Mouse (Mus musculus): ENCODE data around the gene Fam163b.

Fam163b gene

DNA sequence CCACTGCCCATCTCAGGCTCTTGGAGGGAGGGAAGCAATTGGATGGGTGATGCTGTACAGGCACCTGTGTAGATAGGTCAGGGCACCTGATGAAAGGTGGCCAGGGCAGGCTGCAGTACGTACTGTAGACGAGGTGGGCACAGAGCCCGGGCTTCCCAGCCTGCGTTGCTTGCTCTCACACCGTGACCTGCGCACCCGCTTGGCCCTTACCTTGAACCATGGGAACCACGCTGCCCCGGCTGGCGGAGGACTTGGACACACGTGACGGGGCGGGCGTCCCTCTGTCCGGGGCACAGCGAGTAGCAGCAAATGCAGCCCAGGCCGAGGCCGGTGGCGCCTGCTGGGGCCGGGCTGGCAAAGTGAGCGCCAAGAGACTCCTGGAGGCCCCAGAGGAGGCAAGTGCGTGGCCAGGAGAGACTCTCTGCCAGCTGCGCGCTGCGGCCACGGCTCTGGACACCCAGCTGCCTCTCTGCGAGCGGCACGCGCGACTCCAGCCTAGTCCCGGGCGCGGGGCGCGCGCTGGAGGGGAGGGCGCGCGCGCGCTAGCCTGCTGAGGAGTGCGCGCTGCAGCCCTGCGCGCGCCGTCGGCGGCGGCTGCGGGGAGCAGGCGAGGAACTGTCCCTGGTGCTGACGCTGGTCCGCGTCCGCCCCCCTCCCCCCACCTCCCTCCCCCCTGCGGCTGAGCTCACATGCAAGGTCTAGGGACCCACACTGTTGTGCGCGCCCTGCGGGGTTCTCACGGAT, at the start of gene Fam163b:
Gene Fam163b, minus strand, starts transcription at position 542 of the 744 bp plus-strand sequence.
- peak; percentile 48 for DNase-seq (ENCODE audit: low read depth, low spot score)

DNA sequence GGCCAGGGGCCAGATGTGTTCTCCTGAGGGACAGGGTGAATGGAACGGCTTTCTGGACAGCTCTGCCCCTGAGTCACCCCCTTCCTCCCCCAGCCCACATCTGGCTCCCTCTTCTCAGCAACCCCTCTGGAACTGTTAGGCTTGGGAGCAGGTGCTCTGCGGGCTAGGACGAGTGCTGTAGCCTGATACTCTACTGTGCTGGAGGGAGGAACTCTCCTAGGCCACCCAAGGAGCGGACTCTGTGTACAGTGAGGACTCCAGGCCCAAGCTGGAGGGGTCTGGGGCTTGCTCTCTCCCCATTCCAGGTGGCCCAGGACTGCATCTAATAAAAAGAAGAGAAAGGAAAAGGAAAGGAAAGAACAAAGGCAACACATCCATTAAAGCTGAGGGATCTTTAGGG, 47.7 kb upstream of the Fam163b start:
- Histone ChIP-seq H3K27me3 (ENCODE audit: control insufficient read depth, insufficient read depth, low read length, poor library complexity, severe bottlenecking) (no peaks in the 10 kb centered on the region), H3K36me3 (ENCODE audit: control insufficient read depth, insufficient read depth, low read length, poor library complexity, severe bottlenecking) (no peaks in the 10 kb centered on the region)
- DNase-seq (ENCODE audit: low read depth, low spot score), result no peak

More for the DNA sequence above, at the start of gene Fam163b:
- no peaks in the 10 kb centered on the region for H3K27me3 ChIP-seq (ENCODE audit: control insufficient read depth, insufficient read depth, low read length, poor library complexity, severe bottlenecking)
- no peaks in the 10 kb centered on the region for H3K36me3 ChIP-seq (ENCODE audit: control insufficient read depth, insufficient read depth, low read length, poor library complexity, severe bottlenecking)

DNA sequence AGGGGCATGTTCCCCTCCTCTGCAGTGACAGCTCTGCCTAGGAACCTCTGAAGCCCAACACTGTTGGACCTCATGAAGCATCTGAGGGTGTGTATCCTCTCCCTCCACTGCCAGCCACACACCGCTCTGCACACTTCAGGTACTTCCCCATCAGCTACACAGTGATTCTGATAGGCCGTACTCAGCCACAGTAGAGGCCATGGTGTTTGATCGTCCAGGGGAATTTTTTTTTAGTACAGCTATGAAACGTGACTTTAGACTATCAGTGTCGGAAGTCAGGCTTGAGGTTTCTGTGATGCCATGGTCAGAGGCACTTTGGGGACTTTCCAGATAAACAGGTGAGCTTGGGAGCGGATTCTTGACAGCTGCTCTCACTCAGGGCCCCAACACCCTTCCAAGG, 45.2 kb upstream of the Fam163b start:
- no peaks in the 10 kb centered on the region for H3K27me3 ChIP-seq (ENCODE audit: control insufficient read depth, insufficient read depth, low read length, poor library complexity, severe bottlenecking)
- peak; percentile 67 for DNase-seq (ENCODE audit: low read depth, low spot score)

DNA sequence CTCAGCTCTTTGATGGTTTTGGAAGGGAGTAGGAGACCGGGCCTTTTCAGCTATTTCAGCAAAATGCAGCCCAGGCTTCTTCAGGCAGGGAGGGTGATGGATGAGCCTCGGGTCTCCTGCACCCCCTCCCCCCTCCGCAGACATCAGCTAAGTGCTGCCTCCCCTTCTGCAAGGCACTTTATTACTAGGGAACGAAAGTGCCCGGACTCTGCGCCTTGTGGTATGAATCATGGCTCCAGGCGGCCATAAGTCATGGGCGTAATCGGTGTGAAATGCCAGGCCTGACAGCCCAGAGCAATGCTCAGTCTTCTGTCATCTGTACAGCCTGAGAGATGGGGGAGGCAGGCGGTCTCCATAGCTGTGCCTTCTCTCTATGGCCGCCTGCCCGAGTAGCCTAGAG, 41.4 kb upstream of the Fam163b start:
- no peaks in the 10 kb centered on the region for H3K36me3 ChIP-seq (ENCODE audit: control insufficient read depth, insufficient read depth, low read length, poor library complexity, severe bottlenecking)
- H3K27me3 ChIP-seq (ENCODE audit: control insufficient read depth, insufficient read depth, low read length, poor library complexity, severe bottlenecking), result no peaks in the 10 kb centered on the region
- no peak for DNase-seq (ENCODE audit: low read depth, low spot score)

More for the DNA sequence above, 45.2 kb upstream of the Fam163b start:
- no peaks in the 10 kb centered on the region for H3K36me3 ChIP-seq (ENCODE audit: control insufficient read depth, insufficient read depth, low read length, poor library complexity, severe bottlenecking)

DNA sequence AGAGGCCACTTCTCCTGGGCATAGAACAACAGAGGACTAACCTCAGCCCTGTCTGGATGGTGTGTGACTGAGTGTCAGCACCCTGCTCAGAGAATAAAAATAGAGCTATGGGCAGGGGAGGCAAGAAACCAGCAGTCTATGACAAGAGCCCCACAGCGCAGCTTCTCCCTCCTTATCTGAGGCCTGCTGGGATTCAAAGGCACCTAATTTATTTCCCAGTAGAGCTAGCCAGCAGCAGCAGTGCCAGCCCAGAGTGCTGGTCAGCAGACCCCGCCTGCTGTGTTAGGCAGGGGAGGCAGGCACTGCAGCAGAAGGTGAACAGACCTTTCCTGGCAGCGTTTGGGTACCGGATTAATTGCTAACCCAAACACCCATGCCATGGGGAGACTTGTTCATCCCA, 39.6 kb upstream of the Fam163b start:
- Histone ChIP-seq H3K36me3 (ENCODE audit: control insufficient read depth, insufficient read depth, low read length, poor library complexity, severe bottlenecking) (no peaks in the 10 kb centered on the region), H3K27me3 (ENCODE audit: control insufficient read depth, insufficient read depth, low read length, poor library complexity, severe bottlenecking) (no peaks in the 10 kb centered on the region)
- no peak for DNase-seq (ENCODE audit: low read depth, low spot score)

DNA sequence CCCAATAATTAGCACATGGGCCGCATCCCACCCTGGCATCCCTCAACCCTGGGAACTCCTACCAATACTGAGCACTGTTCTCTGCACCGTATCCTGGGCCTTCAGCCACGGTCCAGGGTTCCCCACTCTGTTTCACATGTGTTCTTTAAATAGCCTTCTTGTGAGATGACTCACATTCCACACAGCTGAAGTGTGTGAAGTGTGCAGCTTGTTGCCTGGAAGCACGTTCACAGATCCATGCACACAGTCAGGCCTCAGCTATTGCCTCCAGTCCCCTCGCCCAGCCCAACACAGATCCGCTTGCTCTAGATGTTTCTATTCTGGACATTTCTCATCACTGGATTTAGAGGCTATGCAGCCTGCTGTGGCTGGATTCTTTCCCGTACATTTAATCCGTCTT, 36.8 kb upstream of the Fam163b start:
- Histone ChIP-seq H3K36me3 (ENCODE audit: control insufficient read depth, insufficient read depth, low read length, poor library complexity, severe bottlenecking) (no peaks in the 10 kb centered on the region), H3K27me3 (ENCODE audit: control insufficient read depth, insufficient read depth, low read length, poor library complexity, severe bottlenecking) (no peaks in the 10 kb centered on the region)
- no peak for DNase-seq (ENCODE audit: low read depth, low spot score)

DNA sequence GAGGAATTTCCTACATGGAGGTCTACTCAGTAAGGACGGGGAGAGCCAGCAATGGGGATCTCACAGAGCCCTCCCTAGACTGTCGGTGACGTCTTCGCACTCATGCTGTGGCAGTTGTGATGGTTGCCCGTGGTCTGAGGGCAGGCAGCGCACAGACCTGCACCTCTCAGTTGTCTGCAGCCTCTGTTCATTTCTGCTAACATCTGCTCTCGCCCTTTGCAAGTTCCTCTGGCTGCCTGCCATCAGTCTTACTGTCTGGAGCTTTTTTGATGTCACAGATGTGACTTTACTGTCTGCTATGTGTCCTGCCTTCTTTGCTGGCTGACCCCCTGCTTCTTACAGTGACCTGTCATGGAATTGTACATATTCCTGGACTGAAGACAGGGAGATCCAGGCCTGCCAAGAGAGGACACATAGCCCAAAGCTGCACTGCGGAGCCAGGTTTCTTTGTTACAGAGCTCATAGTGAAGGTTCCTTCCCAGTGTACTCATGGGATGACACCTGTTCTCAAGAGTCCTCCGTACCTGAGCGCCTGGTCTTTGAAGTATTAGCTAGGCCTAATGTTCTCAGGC, 33.5 kb upstream of the Fam163b start:
- no peak for DNase-seq (ENCODE audit: low read depth, low spot score)
- Histone ChIP-seq H3K36me3 (ENCODE audit: control insufficient read depth, insufficient read depth, low read length, poor library complexity, severe bottlenecking) (no peaks in the 10 kb centered on the region), H3K27me3 (ENCODE audit: control insufficient read depth, insufficient read depth, low read length, poor library complexity, severe bottlenecking) (no peaks in the 10 kb centered on the region)

DNA sequence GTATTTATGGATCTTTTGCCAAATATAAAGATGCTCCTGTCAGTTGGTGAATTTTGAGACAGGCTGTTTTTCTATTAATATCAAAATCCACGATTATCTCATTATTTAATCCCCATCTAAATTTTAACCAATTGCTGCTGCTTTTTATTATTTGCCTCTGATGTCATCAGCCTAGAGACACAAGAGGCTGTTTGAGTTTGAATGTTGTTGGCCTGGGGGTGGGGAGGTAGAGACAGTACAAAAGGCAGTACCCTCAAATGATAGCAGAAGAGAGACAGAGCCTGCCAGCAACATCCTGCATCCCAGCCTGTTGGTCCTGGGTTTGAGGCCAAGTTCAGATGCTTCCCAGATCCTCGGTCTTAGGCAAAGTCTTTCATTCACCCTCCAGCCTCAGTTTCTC, 32.0 kb upstream of the Fam163b start:
- Histone ChIP-seq H3K27me3 (ENCODE audit: control insufficient read depth, insufficient read depth, low read length, poor library complexity, severe bottlenecking) (no peaks in the 10 kb centered on the region), H3K36me3 (ENCODE audit: control insufficient read depth, insufficient read depth, low read length, poor library complexity, severe bottlenecking) (no peaks in the 10 kb centered on the region)
- no peak for DNase-seq (ENCODE audit: low read depth, low spot score)

DNA sequence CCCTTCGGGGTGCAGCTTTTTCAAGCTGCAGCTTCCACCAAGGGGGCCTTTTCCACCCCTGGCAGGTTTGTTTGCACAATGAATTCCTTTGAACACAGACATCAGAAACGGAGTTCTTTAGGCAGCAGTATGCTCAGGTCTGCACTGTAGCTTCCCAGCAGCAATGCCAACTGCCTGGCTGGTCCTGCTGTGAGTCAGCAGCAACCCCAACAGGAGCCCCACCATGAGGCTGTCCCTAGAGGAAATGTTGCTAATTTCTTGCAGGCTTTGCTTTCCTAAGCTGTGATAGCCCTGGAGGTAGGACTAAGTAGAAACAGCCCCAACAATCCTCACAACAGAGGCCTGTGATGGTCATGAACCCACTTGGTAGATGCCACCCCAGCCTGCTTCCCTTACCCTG, 24.7 kb upstream of the Fam163b start:
- Histone ChIP-seq H3K36me3 (ENCODE audit: control insufficient read depth, insufficient read depth, low read length, poor library complexity, severe bottlenecking) (no peaks in the 10 kb centered on the region), H3K27me3 (ENCODE audit: control insufficient read depth, insufficient read depth, low read length, poor library complexity, severe bottlenecking) (no peaks in the 10 kb centered on the region)
- DNase-seq (ENCODE audit: low read depth, low spot score), result no peak

DNA sequence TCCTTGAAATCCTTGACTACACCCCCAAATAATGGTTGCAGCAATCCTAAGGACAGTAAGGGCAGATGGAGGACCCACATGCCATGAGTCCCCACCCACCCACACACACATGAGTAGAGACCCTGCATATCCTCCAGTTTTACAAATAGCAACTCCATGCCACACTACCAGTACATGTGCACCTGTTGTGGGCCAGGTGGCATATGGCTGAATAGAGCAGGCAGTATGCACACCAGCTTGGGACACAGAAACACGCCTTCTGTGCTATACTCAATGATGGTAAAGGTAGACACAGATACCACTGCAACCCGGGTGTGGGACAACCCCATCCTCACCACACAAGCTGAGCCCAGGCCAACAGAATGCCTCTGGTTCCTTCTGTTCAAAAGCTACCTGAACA, 23.8 kb upstream of the Fam163b start:
- no peaks in the 10 kb centered on the region for H3K36me3 ChIP-seq (ENCODE audit: control insufficient read depth, insufficient read depth, low read length, poor library complexity, severe bottlenecking)
- H3K27me3 ChIP-seq (ENCODE audit: control insufficient read depth, insufficient read depth, low read length, poor library complexity, severe bottlenecking), result no peaks in the 10 kb centered on the region
- no peak for DNase-seq (ENCODE audit: low read depth, low spot score)

DNA sequence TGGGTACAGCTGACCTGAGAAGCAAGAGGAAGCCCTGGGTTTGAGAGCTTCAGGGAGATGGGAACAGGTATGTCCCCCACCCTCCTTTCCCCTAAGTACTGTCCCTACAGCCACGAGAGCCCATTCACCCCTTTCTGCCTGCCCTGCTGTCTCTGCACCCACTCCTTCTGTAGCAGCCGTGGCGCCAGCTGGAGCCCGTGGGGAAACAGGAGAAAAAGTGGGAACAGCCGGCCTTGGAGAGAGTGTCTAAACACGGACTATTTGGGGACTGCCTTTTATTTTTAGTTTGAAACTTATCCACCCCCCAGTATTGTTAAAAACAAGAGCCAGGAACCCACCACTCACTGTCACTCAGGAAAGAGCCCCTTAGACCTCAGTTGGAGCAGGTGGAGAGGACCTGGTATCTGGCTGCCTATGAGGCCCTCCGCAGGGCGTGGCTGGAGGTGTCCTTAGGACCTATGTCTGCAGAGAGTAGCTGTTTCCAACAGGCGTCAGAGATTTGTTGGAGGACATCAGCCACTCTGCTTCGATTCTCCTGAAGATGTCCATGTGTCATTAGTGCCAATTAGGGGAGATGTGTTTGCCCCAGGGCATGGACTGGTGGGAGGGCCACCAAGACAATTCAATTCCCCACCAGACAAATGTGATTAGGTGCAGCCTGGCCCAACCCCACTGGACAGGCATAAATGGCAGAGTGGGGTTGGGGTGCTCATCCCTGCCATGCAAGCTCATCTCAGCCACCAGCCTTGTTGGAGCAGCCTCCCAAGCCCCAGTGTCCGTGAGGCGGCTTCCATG, 22.7 kb upstream of the Fam163b start, which contains the start of gene Dbh:
Gene Dbh, plus strand, starts transcription at position 438 of the 795 bp plus-strand sequence.
- Histone ChIP-seq H3K27me3 (ENCODE audit: control insufficient read depth, insufficient read depth, low read length, poor library complexity, severe bottlenecking) (no peaks in the 10 kb centered on the region), H3K36me3 (ENCODE audit: control insufficient read depth, insufficient read depth, low read length, poor library complexity, severe bottlenecking) (no peaks in the 10 kb centered on the region)
- no peak for DNase-seq (ENCODE audit: low read depth, low spot score)

DNA sequence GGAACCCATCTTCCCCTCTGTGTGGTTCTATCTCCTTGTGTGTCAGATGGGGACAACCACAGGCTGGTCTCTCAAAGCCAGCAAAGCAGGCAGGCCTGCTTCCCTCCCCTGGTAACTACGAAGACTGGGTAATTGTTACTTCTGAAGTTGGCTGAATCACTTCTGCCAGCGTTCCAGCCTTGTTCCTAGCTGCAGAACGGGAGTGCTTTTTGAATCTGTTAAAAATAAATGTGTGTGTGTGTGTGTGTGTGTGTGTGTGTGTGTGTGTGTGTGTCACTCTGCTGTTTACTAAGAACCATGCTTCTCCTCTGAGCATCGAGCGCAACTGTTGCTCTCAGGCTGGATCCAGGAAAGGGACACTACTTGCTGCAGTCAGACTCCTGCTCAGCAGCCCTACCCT, 21.6 kb upstream of the Fam163b start:
- Histone ChIP-seq H3K36me3 (ENCODE audit: control insufficient read depth, insufficient read depth, low read length, poor library complexity, severe bottlenecking) (no peaks in the 10 kb centered on the region), H3K27me3 (ENCODE audit: control insufficient read depth, insufficient read depth, low read length, poor library complexity, severe bottlenecking) (no peaks in the 10 kb centered on the region)
- DNase-seq (ENCODE audit: low read depth, low spot score), result no peak

DNA sequence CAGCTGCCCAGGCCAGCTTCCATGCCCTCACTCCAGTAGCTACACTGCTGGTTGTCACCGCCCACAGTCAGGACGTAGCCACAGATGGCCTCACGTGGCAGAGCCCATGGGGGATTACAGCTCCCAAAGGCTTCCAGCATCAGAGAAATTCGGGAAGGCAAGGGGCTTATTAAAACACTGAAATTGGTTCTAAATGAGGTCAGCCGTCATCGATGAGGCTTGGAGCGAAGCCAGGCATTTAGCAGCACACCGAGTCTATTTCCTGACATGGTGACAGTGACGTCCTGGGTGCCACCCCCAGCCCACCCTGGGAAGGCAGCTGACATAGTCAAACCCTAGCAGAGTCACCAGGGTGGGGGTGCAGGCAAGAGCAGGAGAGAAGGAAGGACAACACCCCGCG, 20.4 kb upstream of the Fam163b start:
- Histone ChIP-seq H3K27me3 (ENCODE audit: control insufficient read depth, insufficient read depth, low read length, poor library complexity, severe bottlenecking) (no peaks in the 10 kb centered on the region), H3K36me3 (ENCODE audit: control insufficient read depth, insufficient read depth, low read length, poor library complexity, severe bottlenecking) (no peaks in the 10 kb centered on the region)
- no peak for DNase-seq (ENCODE audit: low read depth, low spot score)

DNA sequence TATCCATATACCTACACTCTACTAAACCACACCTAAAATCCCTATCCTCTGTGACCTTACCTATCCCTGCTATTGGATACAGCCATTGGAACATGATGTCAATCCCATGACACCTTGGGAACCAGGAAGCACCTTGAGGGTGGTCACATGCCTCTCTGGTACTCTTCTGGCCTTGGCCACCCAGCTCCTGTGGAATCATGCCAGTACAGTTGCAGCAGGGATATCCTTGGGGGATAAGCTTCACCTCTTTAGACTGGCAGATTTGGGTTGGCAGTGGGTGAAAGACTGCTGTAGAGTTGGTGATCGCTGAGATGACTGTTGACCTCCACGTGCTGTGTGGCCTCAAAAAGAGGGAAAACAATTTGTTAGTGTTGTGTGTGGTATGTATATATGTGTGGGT, 19.2 kb upstream of the Fam163b start:
- DNase-seq (ENCODE audit: low read depth, low spot score), result no peak
- no peaks in the 10 kb centered on the region for H3K36me3 ChIP-seq (ENCODE audit: control insufficient read depth, insufficient read depth, low read length, poor library complexity, severe bottlenecking)

DNA sequence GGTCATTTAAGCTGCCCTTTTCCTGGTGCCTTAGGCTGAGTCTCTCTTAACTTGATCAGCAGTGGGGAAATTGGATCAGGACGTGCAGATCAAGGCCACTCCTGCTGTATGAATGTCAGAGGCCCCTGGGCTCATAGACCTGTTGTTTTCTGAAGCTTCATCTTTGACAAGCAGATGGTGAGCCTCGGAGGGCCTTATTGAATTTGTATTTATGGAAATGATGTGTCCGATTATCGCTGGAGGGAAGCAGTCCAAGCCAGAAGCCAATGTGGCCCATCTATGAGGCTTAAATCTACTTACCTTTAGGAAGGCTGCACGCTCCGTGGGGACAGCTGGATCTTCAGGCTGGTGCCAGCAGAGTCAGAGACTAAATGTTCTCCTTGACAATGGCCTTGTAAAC, 14.3 kb upstream of the Fam163b start:
- Histone ChIP-seq H3K36me3 (ENCODE audit: control insufficient read depth, insufficient read depth, low read length, poor library complexity, severe bottlenecking) (no peaks in the 10 kb centered on the region), H3K27me3 (ENCODE audit: control insufficient read depth, insufficient read depth, low read length, poor library complexity, severe bottlenecking) (no peaks in the 10 kb centered on the region)
- no peak for DNase-seq (ENCODE audit: low read depth, low spot score)

More for the DNA sequence above, 19.2 kb upstream of the Fam163b start:
- H3K27me3 ChIP-seq (ENCODE audit: control insufficient read depth, insufficient read depth, low read length, poor library complexity, severe bottlenecking), result no peaks in the 10 kb centered on the region
